Mouse (Mus musculus) midbrain, embryonic 16.5 days (tissue): ENCODE data around the gene Ddi2. TPM values are rescaled to one million over a fixed set of nuclear protein-coding genes. Genes with fewer than 3 reads are reported as not detected.

Source experiments
- ATAC-seq: fragments of 200-750 bp; cut with Nextera tagmentation; 2 replicates; pipeline ENCODE4 v1.8.0; 2017; ENCODE audit warnings: moderate TSS enrichment
- H3K27ac ChIP-seq: fragments of 300-500 bp; sonication (generic); 2 replicates; pipeline ENCODE4 v1.5.1; 2014; ENCODE audit warnings: mild to moderate bottlenecking, low read length, mixed read lengths
- H3K27me3 ChIP-seq: fragments of 300-500 bp; sonication (generic); 2 replicates; pipeline ENCODE4 v1.6.1; 2014; ENCODE audit warnings: low read depth, low read length, mixed read lengths; ENCODE audit not compliant: control insufficient read depth, insufficient read depth
- H3K36me3 ChIP-seq: fragments of 300-500 bp; sonication (generic); 2 replicates; pipeline ENCODE4 v1.6.1; 2014; ENCODE audit warnings: mild to moderate bottlenecking, low read length, moderate library complexity, mixed read lengths; ENCODE audit not compliant: control insufficient read depth, insufficient read depth
- H3K4me1 ChIP-seq: fragments of 300-500 bp; sonication (generic); 2 replicates; pipeline ENCODE4 v1.6.1; 2014; ENCODE audit warnings: mild to moderate bottlenecking, low read length, mixed read lengths; ENCODE audit not compliant: control insufficient read depth, insufficient read depth
- H3K4me2 ChIP-seq: fragments of 300-500 bp; sonication (generic); 2 replicates; pipeline ENCODE4 v1.6.1; 2014; ENCODE audit warnings: mild to moderate bottlenecking, low read length, mixed read lengths
- H3K4me3 ChIP-seq: fragments of 300-500 bp; sonication (generic); 2 replicates; pipeline ENCODE4 v1.5.1; 2014; ENCODE audit warnings: low read depth, mild to moderate bottlenecking, low read length, moderate library complexity, mixed read lengths
- H3K9ac ChIP-seq: fragments of 300-500 bp; sonication (generic); 2 replicates; pipeline ENCODE4 v1.6.1; 2014; ENCODE audit warnings: low read depth, low read length, mixed read lengths
- H3K9me3 ChIP-seq: fragments of 300-500 bp; sonication (generic); replicated peaks from 2 replicates; pipeline ENCODE4 v1.6.1; 2014; ENCODE audit warnings: mild to moderate bottlenecking, low read length, mixed read lengths; ENCODE audit not compliant: control insufficient read depth, poor library complexity, severe bottlenecking
- WGBS: fragments of 180-500 bp; shearing (Covaris S2); extraction: QIAGEN DNeasy Blood & Tissue Kit; methylation state at CpG from one replicate; pipeline ENCODE4 v1.1.7; 2014; 5-methylcytosine and 5-hydroxymethylcytosine counted together
- polyA plus RNA-seq: library from polyadenylated mRNA; unstranded; fragments of >200 nt; fragmentation: Nextera tagmentation; extraction: Ambion mirVana; gene quantifications from 2 replicates; pipeline ENCODE4 v1.2.1, GENCODE M21; 2015

The Ddi2 gene
- polyA plus RNA-seq, 1 experiment from 2014 or later = 10.0 TPM

- no peak overlapping the region for H3K4me2 ChIP-seq
- ATAC-seq = no peak
- H3K4me1 ChIP-seq = no peaks in the 10 kb centered on the region
- no peaks in the 10 kb centered on the region for H3K27me3 ChIP-seq
- H3K9ac ChIP-seq = no peak overlapping the region
- H3K36me3 ChIP-seq = peaks cover 61% of the 10 kb centered on the region
- WGBS = 94% methylated on average over 21 of the region's 21 CpGs
- H3K27ac ChIP-seq = no peak overlapping the region
- H3K4me3 ChIP-seq = no peak overlapping the region
- no peaks in the 10 kb centered on the region for H3K9me3 ChIP-seq
Observed at GRCm38 (mm10) chr4:141632111-141632873, 90.9 kb downstream of the Ddi2 start.

- Histone ChIP-seq H3K4me1 (no peaks in the 10 kb centered on the region), H3K9ac (no peak overlapping the region), H3K4me3 (no peak overlapping the region), H3K27me3 (no peaks in the 10 kb centered on the region), H3K9me3 (no peaks in the 10 kb centered on the region), H3K4me2 (no peak overlapping the region), H3K27ac (no peak overlapping the region), H3K36me3 (peaks cover 60% of the 10 kb centered on the region)
- 96% methylated on average over 20 of the region's 20 CpGs for WGBS
- ATAC-seq = no peak
Observed at GRCm38 (mm10) chr4:141631250-141631649, 92.0 kb downstream of the Ddi2 start.

- Histone ChIP-seq H3K27ac (no peak overlapping the region), H3K36me3 (peaks cover 66% of the 10 kb centered on the region), H3K9me3 (no peaks in the 10 kb centered on the region), H3K27me3 (no peaks in the 10 kb centered on the region), H3K4me1 (no peaks in the 10 kb centered on the region), H3K4me3 (no peak overlapping the region), H3K9ac (no peak overlapping the region), H3K4me2 (no peak overlapping the region)
- ATAC-seq = no peak
- WGBS = 92% methylated on average over 11 of the region's 11 CpGs
Observed at GRCm38 (mm10) chr4:141630021-141630420, 93.2 kb downstream of the Ddi2 start.

GRCm38 (mm10) chr4:141628661-141629060, 94.6 kb downstream of the Ddi2 start:
- no peak overlapping the region for H3K4me3 ChIP-seq
- ATAC-seq = no peak
- 87% methylated on average over 14 of the region's 14 CpGs for WGBS
- peaks cover 65% of the 10 kb centered on the region for H3K36me3 ChIP-seq
- no peaks in the 10 kb centered on the region for H3K9me3 ChIP-seq
- H3K9ac ChIP-seq = no peak overlapping the region
- no peaks in the 10 kb centered on the region for H3K27me3 ChIP-seq
- no peak overlapping the region for H3K4me2 ChIP-seq
- H3K4me1 ChIP-seq = no peaks in the 10 kb centered on the region
- no peak overlapping the region for H3K27ac ChIP-seq

Other genes with a start within 250 kb of the Ddi2 start
- 13.6 and 19.2 TPM in 2 replicates for gene Spen, start 184.8 kb downstream of the Ddi2 start, polyA plus RNA-seq
- 35.6 and 37.8 TPM in 2 replicates for gene Fblim1, start 117.3 kb downstream of the Ddi2 start, polyA plus RNA-seq
- gene Tmem82, start 104.8 kb downstream of the Ddi2 start, polyA plus RNA-seq = 0.14 and 0.43 TPM in 2 replicates
- 0.27 and 0.45 TPM in 2 replicates for gene Slc25a34, start 99.6 kb downstream of the Ddi2 start, polyA plus RNA-seq
- gene Plekhm2, start 58.5 kb downstream of the Ddi2 start, polyA plus RNA-seq = 7.9 and 8.4 TPM in 2 replicates
- 1.7 TPM in 1 of 2 replicates, not detected in the other for gene Rsc1a1, start 37.8 kb downstream of the Ddi2 start, polyA plus RNA-seq
- not detected in 2 replicates for gene Agmat, start 23.3 kb upstream of the Ddi2 start, polyA plus RNA-seq
- 6.6 and 7.3 TPM in 2 replicates for gene Dnajc16, start 67.5 kb upstream of the Ddi2 start, polyA plus RNA-seq
- 20.7 and 21.7 TPM in 2 replicates for gene Casp9, start 70.2 kb upstream of the Ddi2 start, polyA plus RNA-seq
- gene Cela2a, start 102.7 kb upstream of the Ddi2 start, polyA plus RNA-seq = 0.40 TPM in 1 of 2 replicates, not detected in the other
- gene Ctrc, start 122.9 kb upstream of the Ddi2 start, polyA plus RNA-seq = not detected in 2 replicates
- gene Efhd2, start 151.5 kb upstream of the Ddi2 start, polyA plus RNA-seq = 56.6 and 67.4 TPM in 2 replicates